Mouse (Mus musculus): ENCODE measurements around the gene Ahr. TPM values are rescaled to one million over a fixed set of nuclear protein-coding genes. Genes with fewer than 3 reads are reported as not detected.

The Ahr gene
- total RNA-seq, 2 experiments from 2014 or later = 8.0 to 8.9 TPM

- DNase-seq (ENCODE audit: extremely low spot score in 1 of 2, low spot score in 1 of 2) = no peak
These were observed 30.8 kb downstream of the Ahr start for GRCm38 (mm10) chr12:35504081-35504480.

DNA sequence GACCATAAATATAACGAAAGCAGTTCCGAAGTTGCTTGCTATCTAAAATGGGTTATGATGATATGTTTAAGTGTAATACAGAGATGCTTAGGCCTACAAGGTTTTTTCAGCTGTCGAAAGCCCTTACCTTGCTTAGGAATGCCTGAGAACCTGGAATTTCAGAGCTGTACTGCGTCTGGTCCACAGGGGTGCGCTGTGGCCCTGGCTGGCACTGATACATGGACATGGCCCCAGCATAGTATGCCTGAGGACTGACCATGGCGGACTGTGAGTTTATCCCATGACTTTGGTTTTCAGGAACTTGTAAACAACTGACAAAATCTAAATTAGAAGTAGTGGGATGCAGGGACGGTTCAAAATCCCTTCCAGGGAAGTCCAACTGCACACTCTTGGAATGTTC is 31.3 kb downstream of the Ahr start:
- DNase-seq (ENCODE audit: extremely low spot score in 1 of 2, low spot score in 1 of 2) = no peak

DNA sequence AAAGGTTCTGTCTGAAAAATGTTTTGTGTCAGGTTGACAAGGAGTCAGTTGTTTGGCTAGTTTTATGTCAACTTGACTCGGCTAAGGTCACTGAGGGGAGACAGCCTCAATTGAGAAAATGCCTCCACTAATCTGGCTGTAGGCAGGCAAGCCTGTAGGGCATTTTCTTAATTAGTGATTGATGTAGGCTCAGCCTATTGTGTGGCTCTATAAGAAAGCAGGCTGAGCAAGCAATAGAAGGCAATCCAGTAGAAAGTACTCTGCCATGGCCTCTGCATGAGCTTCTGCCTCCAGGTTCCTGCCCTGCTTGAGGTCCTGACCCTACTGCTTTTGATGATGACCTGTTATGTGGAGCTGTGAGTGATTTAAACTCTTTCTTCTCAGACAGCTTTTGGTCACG is 33.4 kb downstream of the Ahr start:
- DNase-seq (ENCODE audit: extremely low spot score in 1 of 2, low spot score in 1 of 2) = no peak

- no peak for DNase-seq (ENCODE audit: extremely low spot score in 1 of 2, low spot score in 1 of 2)
These were observed 39.6 kb downstream of the Ahr start for GRCm38 (mm10) chr12:35495195-35495594.

- DNase-seq (ENCODE audit: extremely low spot score in 1 of 2, low spot score in 1 of 2) = no peak
These were observed 54.1 kb downstream of the Ahr start for GRCm38 (mm10) chr12:35480764-35481163.

- DNase-seq (ENCODE audit: extremely low spot score in 1 of 2, low spot score in 1 of 2) = no peak
These were observed 55.9 kb downstream of the Ahr start for GRCm38 (mm10) chr12:35478906-35479305.

DNA sequence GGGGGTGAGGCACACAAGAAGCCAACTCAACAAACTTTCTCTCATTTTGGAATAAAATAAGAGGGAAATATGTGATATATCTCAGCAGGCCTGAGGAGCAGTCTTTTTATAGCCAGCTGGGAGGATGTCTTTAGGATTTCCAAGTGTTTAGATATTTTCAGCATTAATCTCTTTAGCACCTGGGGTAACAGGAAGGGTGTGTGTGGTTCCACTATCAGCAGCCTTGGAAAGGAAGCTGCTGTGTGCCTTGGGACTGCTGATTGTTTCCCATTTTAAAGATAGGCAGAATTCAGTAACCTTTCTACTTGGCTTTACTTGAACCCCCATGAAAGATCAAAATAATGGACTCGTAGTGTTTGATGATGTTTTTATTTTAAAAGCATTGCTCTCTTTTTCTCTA is 71.4 kb downstream of the Ahr start:
- DNase-seq (ENCODE audit: extremely low spot score in 1 of 2, low spot score in 1 of 2) = no peak

GRCm38 (mm10) chr12:35462667-35463066 is 72.2 kb downstream of the Ahr start:
- DNase-seq (ENCODE audit: extremely low spot score in 1 of 2, low spot score in 1 of 2) = no peak

DNA sequence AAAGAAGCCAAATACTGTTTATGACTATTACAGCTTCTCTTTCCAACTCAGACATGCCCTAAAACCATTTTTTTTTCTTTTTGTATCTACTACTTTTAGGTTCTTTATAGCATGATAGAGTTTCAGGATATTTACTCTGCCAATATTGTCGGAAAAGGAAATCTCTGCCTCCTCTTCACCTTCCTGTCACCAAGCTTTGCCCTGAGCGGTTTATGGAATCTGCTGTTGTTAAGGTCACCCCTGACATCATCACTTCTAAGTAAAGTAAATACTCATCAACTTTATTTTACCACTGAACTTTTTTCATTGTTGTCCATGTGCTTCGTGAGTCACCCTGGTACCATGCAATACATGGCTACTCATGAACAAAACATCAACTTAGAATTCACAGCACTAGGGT is 75.2 kb downstream of the Ahr start:
- no peak for DNase-seq (ENCODE audit: extremely low spot score in 1 of 2, low spot score in 1 of 2)

All from layer of hippocampus, postnatal 25 days (tissue).